Mouse (Mus musculus) heart, postnatal 4 days (tissue): ENCODE data around the gene Cd300lb. TPM values are rescaled to one million over a fixed set of nuclear protein-coding genes. Genes with fewer than 3 reads are reported as not detected.

Experiments used
- DNase-seq: peaks from one replicate; pipeline ENCODE4 v3.0.0; 2021
- total RNA-seq, 2 experiments: library from RNA; stranded (reverse); gene quantifications; 2 replicates each; pipeline ENCODE4 v1.2.3; 2021

Gene Cd300lb
- total RNA-seq, 2 experiments from 2014 or later = 0.19 to 0.32 TPM

DNA sequence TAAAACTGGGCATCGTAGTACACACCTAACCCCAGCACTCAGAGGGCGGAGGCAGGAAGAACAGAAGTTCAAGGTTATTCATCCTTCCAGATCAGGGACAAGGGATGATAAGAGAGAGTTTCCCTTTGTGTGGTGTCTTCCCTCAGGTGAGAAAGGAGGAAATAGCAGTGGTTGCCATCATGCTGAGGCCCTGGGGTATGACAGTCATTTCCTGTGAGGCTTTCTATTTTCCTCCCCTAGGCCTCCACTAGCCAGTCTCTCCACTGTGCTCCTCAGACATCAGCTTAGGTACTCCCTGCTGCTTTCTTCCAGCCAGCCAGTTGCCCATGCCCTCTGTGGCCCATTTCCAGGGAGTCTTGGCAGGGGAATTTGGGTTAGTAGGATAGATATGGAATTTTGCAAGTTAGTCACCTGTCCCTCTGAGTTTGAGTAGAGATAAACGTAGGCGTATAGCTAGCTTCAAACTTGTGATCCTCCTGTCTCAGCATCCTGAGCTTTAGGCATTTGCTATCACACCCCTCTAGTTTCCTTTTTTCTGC, 50.9 kb downstream of the Cd300lb start:
- DNase-seq = no peak

- DNase-seq = peak; percentile 63
Measured at GRCm38 (mm10) chr11:114880589-114880988, 53.6 kb downstream of the Cd300lb start.

GRCm38 (mm10) chr11:114880185-114880584, 54.0 kb downstream of the Cd300lb start:
- DNase-seq = no peak

GRCm38 (mm10) chr11:114879666-114880065, 54.5 kb downstream of the Cd300lb start:
- DNase-seq = no peak

DNA sequence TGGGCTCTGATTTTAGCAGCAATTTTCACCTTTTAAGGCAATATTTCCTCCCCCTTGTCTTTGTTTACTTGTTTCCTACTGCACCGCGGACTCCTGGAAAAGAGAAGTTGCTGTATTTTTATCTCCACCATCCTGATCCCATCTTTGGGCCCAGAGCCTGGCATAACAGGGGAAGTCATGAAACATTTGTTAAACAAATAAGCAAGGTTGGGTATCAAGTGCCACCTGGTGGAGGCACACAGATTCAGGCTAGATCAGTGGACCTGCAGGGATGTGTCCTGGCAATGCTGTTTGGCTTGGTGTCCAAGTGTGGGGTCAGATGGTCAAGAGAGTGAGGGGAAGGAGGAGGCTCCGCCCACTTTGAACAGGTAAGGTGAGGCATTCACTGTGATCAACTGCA, 57.0 kb downstream of the Cd300lb start:
- DNase-seq = peak; percentile 71

DNA sequence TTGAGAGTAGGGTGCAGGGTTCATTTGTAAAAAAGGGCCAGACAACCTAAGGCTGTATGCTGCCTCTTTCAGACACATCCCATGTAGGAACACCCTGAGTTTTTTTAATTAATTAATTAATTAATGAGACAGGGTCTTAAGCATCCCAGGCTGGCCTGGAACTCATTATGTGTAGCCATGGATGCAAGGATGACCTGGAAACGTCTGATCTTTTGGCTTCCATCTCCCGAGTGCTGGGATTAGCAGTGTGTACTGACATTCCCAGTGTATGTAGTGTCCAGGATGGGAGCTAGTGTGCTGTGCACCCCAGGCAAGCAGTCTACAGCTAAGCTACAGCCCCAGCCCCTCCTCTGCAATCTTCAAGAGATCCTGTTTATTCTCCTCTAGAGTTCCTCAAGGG, 57.6 kb downstream of the Cd300lb start:
- DNase-seq = no peak

DNA sequence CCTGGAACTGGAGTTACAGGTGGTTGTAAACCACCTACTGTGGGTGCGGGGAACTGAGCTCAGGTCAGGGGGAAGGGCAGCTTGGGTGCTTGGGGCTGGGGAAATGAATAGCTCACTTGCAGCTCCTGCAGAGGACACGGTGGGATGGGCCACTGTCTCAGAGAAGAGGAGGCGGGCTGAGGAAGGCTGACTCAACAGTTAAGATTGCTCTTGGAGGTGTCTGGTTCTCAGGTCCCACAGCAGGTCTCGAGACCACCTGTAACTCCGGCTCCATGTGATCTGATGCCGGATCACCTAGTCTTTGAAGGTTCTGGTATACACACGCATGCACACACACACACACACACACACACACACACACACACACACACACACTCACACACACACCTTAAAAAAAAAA, 58.0 kb downstream of the Cd300lb start:
- no peak for DNase-seq

DNA sequence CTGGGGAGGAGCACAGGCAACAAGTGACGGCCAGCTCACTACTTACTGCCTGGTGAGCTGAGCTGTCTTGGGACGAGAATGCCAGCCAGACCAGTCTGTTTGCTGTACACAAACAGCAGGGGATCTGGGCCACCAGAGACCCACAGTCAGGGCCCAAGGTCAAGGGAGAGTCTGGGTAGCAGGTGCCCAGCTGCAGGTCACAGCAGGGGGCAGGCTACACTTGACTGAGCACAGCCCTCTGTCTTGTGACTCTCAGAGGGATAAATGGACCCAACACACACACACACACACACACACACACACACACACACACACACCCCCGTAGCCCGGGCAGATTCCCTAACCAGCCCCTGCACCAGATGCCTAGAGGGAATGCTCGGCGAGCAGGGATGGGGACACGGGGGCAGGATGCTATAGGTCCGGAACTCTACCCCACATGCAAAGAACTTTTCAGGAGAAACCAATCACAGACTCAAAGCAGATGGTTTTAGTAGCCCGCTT, 58.8 kb downstream of the Cd300lb start:
- DNase-seq = no peak

GRCm38 (mm10) chr11:114874226-114875145, 59.7 kb downstream of the Cd300lb start:
- DNase-seq = no peak

- DNase-seq = peak; percentile 36
Measured at GRCm38 (mm10) chr11:114873022-114873817, 61.0 kb downstream of the Cd300lb start.

Other genes with a start within 250 kb of the Cd300lb start
- under 1 TPM; 0.79 to 0.88 TPM for gene Dnaic2, start 207.0 kb downstream of the Cd300lb start, total RNA-seq
- under 1 TPM; 0.26 to 0.81 TPM for gene Kif19a, start 169.0 kb downstream of the Cd300lb start, total RNA-seq
- gene Btbd17, start 138.4 kb downstream of the Cd300lb start, total RNA-seq = under 1 TPM; 0.17 to 0.25 TPM
- gene Gpr142, start 135.5 kb downstream of the Cd300lb start, total RNA-seq = not detected
- 10 to 100 TPM; 11.9 to 12.1 TPM for gene Gprc5c, start 83.2 kb downstream of the Cd300lb start, total RNA-seq
- gene Cd300a, start 44.3 kb downstream of the Cd300lb start, total RNA-seq = under 1 TPM; 0.79 to 0.83 TPM
- gene Cd300c, start 34.8 kb upstream of the Cd300lb start, total RNA-seq = not detected
- under 1 TPM; 0.29 to 0.41 TPM for gene Cd300ld, start 55.5 kb upstream of the Cd300lb start, total RNA-seq
- gene Cd300c2, start 67.5 kb upstream of the Cd300lb start, total RNA-seq = 1 to 10 TPM in 1 of 2 experiments, under 1 TPM in 1; 0.97 to 1.1 TPM
- not detected for gene Cd300ld2, start 81.8 kb upstream of the Cd300lb start, total RNA-seq
- not detected for gene Cd300ld4, start 92.6 kb upstream of the Cd300lb start, total RNA-seq
- under 1 TPM in 1 of 2 experiments, not detected in 1; 0.79 TPM for gene Cd300ld5, start 103.4 kb upstream of the Cd300lb start, total RNA-seq
- 1 to 10 TPM; 1.6 to 2.2 TPM for gene Cd300ld3, start 114.0 kb upstream of the Cd300lb start, total RNA-seq
- under 1 TPM in 1 of 2 experiments, not detected in 1; 0.11 TPM for gene Cd300e, start 127.8 kb upstream of the Cd300lb start, total RNA-seq
- 1 to 10 TPM; 1.0 to 1.1 TPM for gene Rab37, start 157.0 kb upstream of the Cd300lb start, total RNA-seq
- under 1 TPM; 0.31 to 0.52 TPM for gene Cd300lf, start 199.6 kb upstream of the Cd300lb start, total RNA-seq
- gene Slc9a3r1, start 229.0 kb upstream of the Cd300lb start, total RNA-seq = 10 to 100 TPM; 13.9 to 15.3 TPM